In the genomic region with DNA sequence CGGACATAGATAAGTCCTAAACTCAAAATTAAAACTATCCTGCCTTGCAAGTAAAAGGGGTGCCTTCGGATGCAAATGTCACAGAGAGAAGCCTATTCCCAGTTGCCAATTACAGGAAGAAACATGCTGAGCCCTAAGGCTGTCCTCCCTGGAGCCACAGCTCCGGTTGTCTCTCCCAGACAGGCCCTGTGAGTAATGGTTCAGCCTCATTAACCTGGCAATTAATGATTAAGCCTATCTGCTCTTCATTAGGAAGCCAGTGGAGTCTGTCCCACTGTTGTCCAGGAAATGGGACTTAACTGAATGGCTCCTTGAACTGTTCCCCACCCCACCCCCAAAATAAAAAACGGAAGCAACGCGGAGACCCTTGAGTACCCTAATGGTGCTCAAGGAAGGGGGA, we compare ENCODE assay signal across 17 mouse cellular contexts.
DNase-seq lines count a peak whose midpoint lies in the region; ATAC-seq lines count a peak whose summit lies in the region.
"Had no signal": no experiment of that assay in that cellular context is flagged by ENCODE, and none has a peak within 500 bp of the region (broad histone marks: within the 10 kb centered on the region; RNA-seq: fewer than 3 reads in every experiment).

No protein-coding gene starts in this region.

- ATAC-seq in forebrain, embryonic 13.5 days: peak; percentile 69; the same call in 1 of the 2 replicates
- peak; percentile 78 for ATAC-seq in hindbrain, embryonic 12.5 days (ENCODE audit: low FRiP score)
- ATAC-seq in kidney, embryonic 14.5 days (ENCODE audit: low FRiP score, low TSS enrichment): peak; percentile 97
- peak; percentile 56; the same call in 1 of the 2 replicates for ATAC-seq in midbrain, embryonic 16.5 days
- ATAC-seq: liver, postnatal 0 days had no signal

- H3K36me3 ChIP-seq in forebrain, embryonic 13.5 days (ENCODE audit: poor library complexity, severe bottlenecking): no peaks in the 10 kb centered on the region
- no peaks in the 10 kb centered on the region for H3K36me3 ChIP-seq in hindbrain, embryonic 12.5 days
- no peaks in the 10 kb centered on the region for H3K36me3 ChIP-seq in kidney, embryonic 14.5 days (ENCODE audit: control insufficient read depth, insufficient read depth, low read length)
- no peaks in the 10 kb centered on the region for H3K36me3 ChIP-seq in midbrain, embryonic 16.5 days (ENCODE audit: control insufficient read depth, insufficient read depth, low read length)
- H3K36me3 ChIP-seq: embryonic facial prominence, embryonic 12.5 days; limb, embryonic 12.5 days; stomach, embryonic 15.5 days had no signal

- H3K27me3 ChIP-seq in forebrain, embryonic 13.5 days: no peaks in the 10 kb centered on the region
- no peaks in the 10 kb centered on the region for H3K27me3 ChIP-seq in hindbrain, embryonic 12.5 days
- H3K27me3 ChIP-seq in kidney, embryonic 14.5 days (ENCODE audit: control insufficient read depth, insufficient read depth, low read length): no peaks in the 10 kb centered on the region
- H3K27me3 ChIP-seq in midbrain, embryonic 16.5 days (ENCODE audit: control insufficient read depth, insufficient read depth, low read depth, low read length): no peaks in the 10 kb centered on the region
- H3K27me3 ChIP-seq: CH12.LX; embryonic facial prominence, embryonic 12.5 days; limb, embryonic 12.5 days; stomach, embryonic 15.5 days had no signal

- DNase-seq in adrenal gland, postnatal 25 days: no peak
- DNase-seq in adrenal gland, postnatal 14 days: no peak
- DNase-seq in layer of hippocampus, adult 11-12 months (ENCODE audit: low spot score): no peak
- DNase-seq: cerebellum, adult 9-11 months; gastrocnemius, adult 2 months; layer of hippocampus, postnatal 36 days; liver, postnatal 0 days; thymus, postnatal 4 days had no signal

- H3K4me1 ChIP-seq in forebrain, embryonic 13.5 days: peaks cover 2% of the 10 kb centered on the region; the same call in 1 of the 2 replicates
- H3K4me1 ChIP-seq in hindbrain, embryonic 12.5 days: no peaks in the 10 kb centered on the region
- no peaks in the 10 kb centered on the region for H3K4me1 ChIP-seq in kidney, embryonic 14.5 days (ENCODE audit: control insufficient read depth, insufficient read depth, low read length)
- H3K4me1 ChIP-seq in midbrain, embryonic 16.5 days (ENCODE audit: control insufficient read depth, insufficient read depth, low read length): no peaks in the 10 kb centered on the region
- H3K4me1 ChIP-seq: embryonic facial prominence, embryonic 12.5 days; stomach, embryonic 15.5 days had no signal

- no peak overlapping the region for H3K4me3 ChIP-seq in forebrain, embryonic 13.5 days
- no peak overlapping the region for H3K4me3 ChIP-seq in hindbrain, embryonic 12.5 days
- H3K4me3 ChIP-seq in kidney, embryonic 14.5 days (ENCODE audit: low read length): no peak overlapping the region
- no peak overlapping the region for H3K4me3 ChIP-seq in midbrain, embryonic 16.5 days (ENCODE audit: low read depth, low read length)
- H3K4me3 ChIP-seq: embryonic facial prominence, embryonic 12.5 days; gastrocnemius, adult 2 months; limb, embryonic 12.5 days; stomach, embryonic 15.5 days had no signal

- H3K9ac ChIP-seq in forebrain, embryonic 13.5 days: no peak overlapping the region
- no peak overlapping the region for H3K9ac ChIP-seq in hindbrain, embryonic 12.5 days
- no peak overlapping the region for H3K9ac ChIP-seq in kidney, embryonic 14.5 days (ENCODE audit: low read depth, low read length)
- no peak overlapping the region for H3K9ac ChIP-seq in midbrain, embryonic 16.5 days (ENCODE audit: low read depth, low read length)
- H3K9ac ChIP-seq: embryonic facial prominence, embryonic 12.5 days; limb, embryonic 12.5 days; liver, postnatal 0 days; stomach, embryonic 15.5 days had no signal

- H3K4me2 ChIP-seq in forebrain, embryonic 13.5 days: no peak overlapping the region
- no peak overlapping the region for H3K4me2 ChIP-seq in hindbrain, embryonic 12.5 days (replicated peaks)
- no peak overlapping the region for H3K4me2 ChIP-seq in kidney, embryonic 14.5 days (replicated peaks; ENCODE audit: low read depth, low read length)
- no peak overlapping the region for H3K4me2 ChIP-seq in midbrain, embryonic 16.5 days (ENCODE audit: low read length)
- H3K4me2 ChIP-seq: embryonic facial prominence, embryonic 12.5 days; heart, embryonic 11.5 days; limb, embryonic 12.5 days; stomach, embryonic 15.5 days had no signal

- WGBS in forebrain, embryonic 13.5 days: 45% methylated on average over 6 of the region's 6 CpGs
- 54% methylated on average over 6 of the region's 6 CpGs for WGBS in hindbrain, embryonic 12.5 days
- WGBS in kidney, embryonic 14.5 days: 39% methylated on average over 6 of the region's 6 CpGs
- WGBS in midbrain, embryonic 16.5 days: 60% methylated on average over 6 of the region's 6 CpGs

- H3K9me3 ChIP-seq in forebrain, embryonic 13.5 days (replicated peaks): no peaks in the 10 kb centered on the region
- no peaks in the 10 kb centered on the region for H3K9me3 ChIP-seq in hindbrain, embryonic 12.5 days (replicated peaks)
- no peaks in the 10 kb centered on the region for H3K9me3 ChIP-seq in kidney, embryonic 14.5 days (ENCODE audit: control insufficient read depth, low read length)
- no peaks in the 10 kb centered on the region for H3K9me3 ChIP-seq in midbrain, embryonic 16.5 days (replicated peaks; ENCODE audit: control insufficient read depth, low read length, poor library complexity, severe bottlenecking)
- H3K9me3 ChIP-seq: embryonic facial prominence, embryonic 12.5 days; limb, embryonic 12.5 days; stomach, embryonic 15.5 days had no signal

- no peak overlapping the region for H3K27ac ChIP-seq in forebrain, embryonic 13.5 days
- H3K27ac ChIP-seq in hindbrain, embryonic 12.5 days: no peak overlapping the region
- no peak overlapping the region for H3K27ac ChIP-seq in kidney, embryonic 14.5 days (ENCODE audit: low read depth, low read length)
- H3K27ac ChIP-seq in midbrain, embryonic 16.5 days (ENCODE audit: low read length): no peak overlapping the region
- H3K27ac ChIP-seq: embryonic facial prominence, embryonic 12.5 days; gastrocnemius, adult 2 months; limb, embryonic 12.5 days; stomach, embryonic 15.5 days had no signal
